Mouse (Mus musculus): Measurements from ENCODE around the gene Spindoc. TPM values are rescaled to one million over a fixed set of nuclear protein-coding genes. Genes with fewer than 3 reads are reported as not detected.

Spindoc gene
- polyA plus RNA-seq, 1 experiment from 2014 or later: 24.5 TPM

GRCm38 (mm10) chr19:7309738-7310330 lies 73.0 kb downstream of the Spindoc start:
- H3K27me3 ChIP-seq (ENCODE audit: control insufficient read depth, insufficient read depth, low read length): no peaks in the 10 kb centered on the region
- ATAC-seq (ENCODE audit: low FRiP score, low TSS enrichment): no peak
- peaks cover 66% of the 10 kb centered on the region for H3K4me1 ChIP-seq (ENCODE audit: control insufficient read depth, insufficient read depth, low read length)
- no peaks in the 10 kb centered on the region for H3K9me3 ChIP-seq (ENCODE audit: control insufficient read depth, low read length)
- no peak overlapping the region for H3K9ac ChIP-seq (ENCODE audit: low read depth, low read length)
- H3K27ac ChIP-seq (ENCODE audit: low read depth, low read length): peak overlapping the region; percentile 81; the same call in 1 of the 2 replicates
- H3K4me3 ChIP-seq (ENCODE audit: low read length): no peak overlapping the region
- 50% methylated on average over 2 of the region's 2 CpGs for WGBS
- H3K36me3 ChIP-seq (ENCODE audit: control insufficient read depth, insufficient read depth, low read length): no peaks in the 10 kb centered on the region
- no peak overlapping the region for H3K4me2 ChIP-seq (replicated peaks; ENCODE audit: low read depth, low read length)

GRCm38 (mm10) chr19:7307995-7308770 lies 74.6 kb downstream of the Spindoc start:
- no peaks in the 10 kb centered on the region for H3K27me3 ChIP-seq (ENCODE audit: control insufficient read depth, insufficient read depth, low read length)
- no peak overlapping the region for H3K4me3 ChIP-seq (ENCODE audit: low read length)
- ATAC-seq (ENCODE audit: low FRiP score, low TSS enrichment): peak; percentile 71
- no peaks in the 10 kb centered on the region for H3K36me3 ChIP-seq (ENCODE audit: control insufficient read depth, insufficient read depth, low read length)
- H3K4me2 ChIP-seq (replicated peaks; ENCODE audit: low read depth, low read length): peak overlapping the region; percentile 25
- H3K9me3 ChIP-seq (ENCODE audit: control insufficient read depth, low read length): no peaks in the 10 kb centered on the region
- WGBS: 21% methylated on average over 8 of the region's 8 CpGs
- peak overlapping the region; percentile 77 for H3K27ac ChIP-seq (ENCODE audit: low read depth, low read length)
- peaks cover 65% of the 10 kb centered on the region for H3K4me1 ChIP-seq (ENCODE audit: control insufficient read depth, insufficient read depth, low read length)
- peak overlapping the region; percentile 42 for H3K9ac ChIP-seq (ENCODE audit: low read depth, low read length)

GRCm38 (mm10) chr19:7306968-7307367 lies 75.8 kb downstream of the Spindoc start:
- ATAC-seq (ENCODE audit: low FRiP score, low TSS enrichment): no peak; the same call in 1 of the 2 replicates
- Histone ChIP-seq H3K27ac (ENCODE audit: low read depth, low read length) (peak overlapping the region; percentile 77), H3K27me3 (ENCODE audit: control insufficient read depth, insufficient read depth, low read length) (no peaks in the 10 kb centered on the region), H3K4me2 (replicated peaks; ENCODE audit: low read depth, low read length) (no peak overlapping the region), H3K4me3 (ENCODE audit: low read length) (no peak overlapping the region), H3K9me3 (ENCODE audit: control insufficient read depth, low read length) (no peaks in the 10 kb centered on the region), H3K9ac (ENCODE audit: low read depth, low read length) (no peak overlapping the region), H3K36me3 (ENCODE audit: control insufficient read depth, insufficient read depth, low read length) (no peaks in the 10 kb centered on the region), H3K4me1 (ENCODE audit: control insufficient read depth, insufficient read depth, low read length) (peaks cover 68% of the 10 kb centered on the region)
- WGBS: 21% methylated on average over 3 of the region's 3 CpGs

- WGBS: 76% methylated on average over 10 of the region's 11 CpGs
- H3K4me1 ChIP-seq (ENCODE audit: control insufficient read depth, insufficient read depth, low read length): peaks cover 58% of the 10 kb centered on the region
- no peak for ATAC-seq (ENCODE audit: low FRiP score, low TSS enrichment)
Measured at GRCm38 (mm10) chr19:7305380-7306310, 77.1 kb downstream of the Spindoc start.

GRCm38 (mm10) chr19:7304801-7305200 lies 78.0 kb downstream of the Spindoc start:
- H3K4me1 ChIP-seq (ENCODE audit: control insufficient read depth, insufficient read depth, low read length): peaks cover 50% of the 10 kb centered on the region
- 80% methylated on average over 2 of the region's 2 CpGs for WGBS

More at GRCm38 (mm10) chr19:7305380-7306310, 77.1 kb downstream of the Spindoc start:
- no peaks in the 10 kb centered on the region for H3K36me3 ChIP-seq (ENCODE audit: control insufficient read depth, insufficient read depth, low read length)
- H3K4me3 ChIP-seq (ENCODE audit: low read length): no peak overlapping the region
- no peak overlapping the region for H3K4me2 ChIP-seq (replicated peaks; ENCODE audit: low read depth, low read length)
- H3K9ac ChIP-seq (ENCODE audit: low read depth, low read length): no peak overlapping the region
- no peaks in the 10 kb centered on the region for H3K9me3 ChIP-seq (ENCODE audit: control insufficient read depth, low read length)
- H3K27me3 ChIP-seq (ENCODE audit: control insufficient read depth, insufficient read depth, low read length): no peaks in the 10 kb centered on the region
- 0 out of 2 replicates have a peak overlapping the region, but pooled peaks have one; percentile 77 for H3K27ac ChIP-seq (ENCODE audit: low read depth, low read length)

More at GRCm38 (mm10) chr19:7304801-7305200, 78.0 kb downstream of the Spindoc start:
- Histone ChIP-seq H3K9ac (ENCODE audit: low read depth, low read length) (no peak overlapping the region), H3K4me3 (ENCODE audit: low read length) (no peak overlapping the region), H3K36me3 (ENCODE audit: control insufficient read depth, insufficient read depth, low read length) (no peaks in the 10 kb centered on the region), H3K27ac (ENCODE audit: low read depth, low read length) (no peak overlapping the region), H3K4me2 (replicated peaks; ENCODE audit: low read depth, low read length) (no peak overlapping the region), H3K9me3 (ENCODE audit: control insufficient read depth, low read length) (no peaks in the 10 kb centered on the region), H3K27me3 (ENCODE audit: control insufficient read depth, insufficient read depth, low read length) (no peaks in the 10 kb centered on the region)
- no peak for ATAC-seq (ENCODE audit: low FRiP score, low TSS enrichment)

Small RNA genes within 50 kb of the gene (microRNA-seq; reads per million reads assigned to microRNA genes)
- 1.7 reads per million for gene Mir6991

Other genes with a start within 250 kb of the Spindoc start
- 237 and 255 TPM in 2 replicates for gene Otub1, start 176.7 kb downstream of the Spindoc start, polyA plus RNA-seq (2014; fragmentation: Nextera tagmentation; extraction: Ambion mirVana)
- 1,171 and 1,487 TPM in 2 replicates for gene Cox8a, start 165.4 kb downstream of the Spindoc start, polyA plus RNA-seq (2014; fragmentation: Nextera tagmentation; extraction: Ambion mirVana)
- gene Naa40, start 141.8 kb downstream of the Spindoc start, polyA plus RNA-seq (2014; fragmentation: Nextera tagmentation; extraction: Ambion mirVana): 57.8 and 90.7 TPM in 2 replicates
- gene Rcor2, start 115.7 kb downstream of the Spindoc start, polyA plus RNA-seq (2014; fragmentation: Nextera tagmentation; extraction: Ambion mirVana): 9.8 and 16.0 TPM in 2 replicates
- gene Mark2, start 41.1 kb downstream of the Spindoc start, polyA plus RNA-seq (2014; fragmentation: Nextera tagmentation; extraction: Ambion mirVana): 51.9 and 54.9 TPM in 2 replicates
- 9.8 and 10.4 TPM in 2 replicates for gene 2700081O15Rik, start 34.6 kb upstream of the Spindoc start, polyA plus RNA-seq (2014; fragmentation: Nextera tagmentation; extraction: Ambion mirVana)
- gene Rtn3, start 100.3 kb upstream of the Spindoc start, polyA plus RNA-seq (2014; fragmentation: Nextera tagmentation; extraction: Ambion mirVana): 127 and 131 TPM in 2 replicates
- 12.5 and 17.7 TPM in 2 replicates for gene Atl3, start 111.0 kb upstream of the Spindoc start, polyA plus RNA-seq (2014; fragmentation: Nextera tagmentation; extraction: Ambion mirVana)
- 7.4 and 8.1 TPM in 2 replicates for gene Pla2g16, start 174.5 kb upstream of the Spindoc start, polyA plus RNA-seq (2014; fragmentation: Nextera tagmentation; extraction: Ambion mirVana)
- 0.70 and 1.2 TPM in 2 replicates for gene Lgals12, start 224.2 kb upstream of the Spindoc start, polyA plus RNA-seq (2014; fragmentation: Nextera tagmentation; extraction: Ambion mirVana)
- gene Hrasls5, start 229.5 kb upstream of the Spindoc start, polyA plus RNA-seq (2014; fragmentation: Nextera tagmentation; extraction: Ambion mirVana): not detected in 2 replicates